Mouse (Mus musculus) neural tube, embryonic 10.5 days (tissue): ENCODE measurements around the gene Trpv3.

ENCODE experiments used
- DNase-seq: peaks from one replicate; pipeline ENCODE4 v3.0.0-alpha.2; 2017; ENCODE audit warnings: low spot score; ENCODE audit errors: extremely low spot score

Gene Trpv3

DNA sequence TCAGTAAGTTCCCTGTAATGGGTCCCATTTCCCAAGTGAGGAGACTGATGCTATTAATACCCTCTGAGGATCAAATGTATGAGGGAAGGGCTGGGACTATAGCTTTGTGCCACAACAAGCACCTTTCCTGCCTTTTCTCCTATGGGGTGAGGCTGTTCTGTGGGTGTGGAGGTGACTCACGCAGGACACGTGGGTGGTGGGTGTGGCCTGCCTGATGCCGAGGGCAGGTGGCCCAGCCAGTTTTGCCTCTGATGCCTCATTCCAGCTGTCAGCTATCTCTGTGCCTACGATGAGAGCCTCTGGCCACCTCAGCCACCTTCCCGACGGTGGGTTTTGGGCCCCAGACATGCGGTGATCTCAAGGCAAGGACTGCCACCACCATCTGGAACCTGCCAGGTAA, at the start of gene Trpv3:
Gene Trpv3 (plus strand): TSS at position 122 of the 400 bp plus-strand sequence.
- no peak for DNase-seq

DNA sequence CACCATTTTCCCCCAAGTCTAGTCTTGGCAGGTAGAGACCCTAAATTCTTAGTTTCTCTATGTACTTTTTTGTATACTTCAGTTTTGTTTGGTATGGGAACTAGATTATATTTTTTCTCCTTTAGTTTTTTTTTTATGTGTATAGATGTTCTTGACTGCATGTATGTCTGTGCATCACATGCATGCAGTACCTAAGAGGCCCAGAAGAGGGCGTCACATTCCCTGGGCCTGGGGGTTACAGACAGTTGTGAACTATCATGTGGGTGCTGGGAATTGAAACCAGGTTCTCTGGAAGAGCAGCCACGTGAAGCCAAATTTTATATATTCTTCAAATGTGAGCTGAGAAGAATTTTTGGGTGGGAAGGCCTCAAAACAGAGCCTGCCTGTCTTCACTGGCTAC, 47.5 kb upstream of the Trpv3 start:
- no peak for DNase-seq

DNA sequence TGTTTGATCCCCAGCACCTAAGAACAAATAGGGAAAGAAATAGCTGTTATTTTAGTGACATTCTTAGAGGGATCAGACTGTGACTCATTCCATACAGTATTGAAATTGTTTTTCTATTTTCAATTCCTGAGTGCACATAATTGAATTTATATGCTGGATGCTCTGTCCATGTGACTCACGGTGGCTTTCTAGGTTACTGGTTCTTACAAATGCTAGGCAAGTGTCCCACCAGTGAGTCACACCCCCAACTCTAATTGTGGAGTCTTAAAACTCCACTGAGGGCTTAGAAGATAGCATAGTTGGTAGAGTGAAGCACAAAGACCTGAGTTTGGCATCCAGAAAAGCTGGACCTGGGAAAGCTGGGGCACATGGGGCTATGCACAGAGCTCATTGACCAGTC, 46.5 kb upstream of the Trpv3 start:
- no peak for DNase-seq

DNA sequence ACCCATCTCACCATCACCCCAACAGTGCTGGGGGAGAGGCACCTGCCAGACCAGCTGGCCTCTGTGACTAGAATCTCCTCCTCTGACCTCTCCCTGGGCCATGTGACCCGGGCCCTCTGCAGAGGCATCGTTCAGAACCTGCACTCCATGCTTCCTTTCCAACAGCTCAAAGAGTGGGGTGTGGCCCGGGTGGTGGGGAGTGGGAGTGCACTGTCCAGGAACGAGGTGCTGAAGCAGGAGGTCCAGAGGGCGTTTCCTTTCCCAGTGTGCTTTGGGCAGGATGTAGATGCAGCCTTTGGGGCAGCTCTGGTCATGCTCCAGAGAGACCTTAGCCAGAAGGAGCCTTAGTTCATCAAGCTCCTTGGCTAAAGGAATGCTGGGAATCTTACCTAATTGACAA, 44.3 kb upstream of the Trpv3 start:
- DNase-seq = no peak

DNA sequence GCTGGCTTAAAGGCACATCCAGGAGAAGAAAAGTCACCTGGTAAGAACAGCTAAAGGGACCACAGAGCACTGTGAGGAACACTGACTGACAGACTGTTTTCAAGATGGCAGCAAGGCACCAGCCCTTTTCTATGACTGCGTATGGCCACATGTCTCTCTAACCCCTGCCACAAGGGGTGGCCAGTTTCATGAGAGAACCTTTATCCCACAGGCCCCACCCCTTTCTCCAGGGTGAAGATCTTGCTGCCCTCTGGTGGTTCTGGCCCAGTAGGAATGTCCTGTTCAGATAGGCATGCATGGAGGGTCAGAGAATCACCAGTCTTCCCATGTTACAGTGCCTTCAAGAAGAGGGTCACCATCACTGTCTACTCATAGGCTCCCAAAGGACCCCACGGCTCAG, 43.2 kb upstream of the Trpv3 start:
- no peak for DNase-seq

DNA sequence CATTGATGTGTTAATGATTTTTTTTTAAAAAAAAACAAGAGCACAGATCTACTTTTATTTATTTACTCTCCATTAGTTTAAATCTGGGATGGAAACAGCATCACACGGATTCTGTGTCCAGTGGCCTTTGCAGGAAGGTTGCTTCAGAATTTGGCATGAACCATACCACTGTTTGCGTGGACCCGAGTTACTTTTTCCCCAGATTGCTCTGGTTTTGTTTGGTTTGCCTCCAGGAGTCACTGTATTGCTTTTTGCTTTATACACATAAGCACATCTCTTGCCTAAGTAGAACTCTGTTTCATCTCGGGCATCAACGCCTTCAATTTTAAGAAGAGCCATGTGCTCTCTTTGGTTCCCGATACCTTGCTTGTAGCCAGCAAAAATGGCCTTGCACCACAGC, 41.3 kb upstream of the Trpv3 start:
- no peak for DNase-seq

DNA sequence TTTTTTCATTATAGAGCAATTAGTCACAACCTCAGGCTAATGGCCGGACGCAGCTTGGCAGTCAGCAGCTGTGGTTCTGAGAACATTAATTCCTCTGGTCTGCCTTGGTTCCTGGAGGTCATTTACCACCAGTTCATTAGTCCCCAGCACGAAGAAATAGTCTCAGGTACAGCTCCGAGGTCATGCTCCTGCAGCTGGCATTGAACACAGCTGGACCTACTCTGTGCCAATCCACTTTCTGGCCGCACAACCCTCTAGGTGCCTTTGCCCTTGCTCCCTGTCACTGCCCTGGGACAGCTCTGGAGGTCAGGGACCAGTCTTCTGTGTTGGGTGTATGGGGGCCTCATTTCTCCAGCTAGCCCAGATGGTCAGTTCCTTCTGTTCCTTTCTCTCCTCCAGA, 38.3 kb upstream of the Trpv3 start:
- DNase-seq = no peak

DNA sequence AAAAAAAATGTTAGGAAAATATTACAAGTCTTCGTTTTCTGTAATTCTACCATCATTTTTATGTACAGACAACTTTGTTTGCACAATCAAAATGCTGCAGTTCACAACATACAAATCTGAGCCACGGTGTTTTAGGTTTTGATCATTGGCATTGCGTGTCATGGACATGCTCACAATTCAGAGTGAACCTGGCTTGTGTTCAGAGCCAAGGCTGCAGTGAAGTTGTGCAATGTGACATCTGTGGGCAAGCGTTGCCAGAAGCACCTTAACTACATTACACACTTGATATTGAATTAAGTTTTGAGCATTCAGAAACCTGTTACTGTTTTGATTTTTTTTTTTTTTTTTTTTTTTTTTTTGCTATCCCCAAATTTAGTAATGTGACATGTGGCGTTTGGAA, 37.1 kb upstream of the Trpv3 start:
- DNase-seq = no peak

DNA sequence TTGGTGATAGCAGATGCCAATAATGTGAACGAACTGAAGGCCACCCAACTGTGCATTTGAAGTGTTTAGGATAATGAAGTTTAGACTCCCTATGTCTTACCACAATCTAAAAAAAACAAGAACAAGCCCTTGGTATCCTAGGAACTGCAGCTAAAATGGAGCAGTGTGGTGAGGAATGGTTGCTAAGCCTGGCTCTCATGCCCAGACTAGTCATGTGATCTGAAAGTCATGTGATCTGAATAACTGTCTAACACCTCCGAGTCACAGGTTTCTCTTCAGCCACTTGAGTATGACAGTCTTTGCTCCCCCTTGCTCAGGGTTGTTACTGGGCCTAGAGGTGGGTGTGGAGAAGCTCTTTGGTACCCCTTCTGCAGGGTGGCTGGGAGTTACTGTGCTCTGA, 34.7 kb upstream of the Trpv3 start:
- no peak for DNase-seq

DNA sequence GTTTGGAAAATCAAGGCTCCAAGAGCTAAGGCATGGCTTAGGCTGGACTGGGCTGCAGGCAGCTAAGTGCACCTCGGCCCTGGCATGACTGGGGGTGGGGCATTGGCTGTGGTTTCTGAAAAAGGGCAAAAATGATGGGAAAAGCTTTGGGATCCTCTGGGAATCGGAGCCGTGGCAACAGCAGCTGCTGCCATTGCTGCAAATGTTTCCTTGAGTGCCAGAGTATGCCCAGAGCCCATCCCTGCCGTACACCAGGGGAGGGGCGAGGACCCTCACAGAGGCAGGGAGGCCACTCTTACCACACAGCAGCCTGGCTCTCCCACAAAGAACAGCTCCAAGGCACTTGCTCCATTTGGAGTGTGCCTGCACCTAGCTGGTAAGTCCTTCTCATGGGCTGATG, 33.2 kb upstream of the Trpv3 start, which contains the start of gene Trpv1:
Gene Trpv1 (plus strand): TSS at position 301 of the 400 bp plus-strand sequence.
- DNase-seq = no peak

DNA sequence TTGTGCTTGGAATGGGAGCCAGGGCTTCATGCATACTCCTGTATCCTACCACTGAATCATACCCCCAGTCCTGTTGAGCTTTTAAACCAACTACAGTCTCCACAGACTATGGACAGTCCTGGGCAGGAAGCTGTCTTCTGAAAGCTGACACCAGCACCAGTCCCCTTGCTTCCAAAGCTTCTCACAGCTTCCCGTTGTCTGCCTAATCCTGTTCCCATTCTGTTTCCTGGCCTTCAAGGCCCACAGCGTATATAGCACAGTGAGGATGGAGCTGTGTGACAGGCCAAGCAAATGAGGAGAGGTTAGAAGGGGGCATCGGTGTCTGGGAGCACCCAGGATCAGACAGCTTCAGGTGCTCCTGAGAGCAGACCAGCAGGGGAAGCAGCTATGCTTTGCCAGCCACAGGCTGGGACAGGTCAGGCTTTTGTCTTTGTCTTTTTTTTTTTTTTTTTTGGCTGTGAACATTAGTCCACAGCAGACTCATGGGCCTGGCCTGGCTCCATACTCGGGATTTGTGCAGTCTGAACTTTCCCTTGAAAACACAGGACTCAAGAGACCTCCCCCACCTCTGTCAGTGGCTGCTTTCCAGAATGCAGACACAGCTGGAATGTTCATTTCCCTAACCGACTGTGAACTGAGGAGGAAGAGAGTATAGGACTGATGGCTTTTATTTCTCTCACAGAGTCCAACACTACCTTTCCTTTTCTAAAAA, 31.0 kb upstream of the Trpv3 start:
- no peak for DNase-seq

DNA sequence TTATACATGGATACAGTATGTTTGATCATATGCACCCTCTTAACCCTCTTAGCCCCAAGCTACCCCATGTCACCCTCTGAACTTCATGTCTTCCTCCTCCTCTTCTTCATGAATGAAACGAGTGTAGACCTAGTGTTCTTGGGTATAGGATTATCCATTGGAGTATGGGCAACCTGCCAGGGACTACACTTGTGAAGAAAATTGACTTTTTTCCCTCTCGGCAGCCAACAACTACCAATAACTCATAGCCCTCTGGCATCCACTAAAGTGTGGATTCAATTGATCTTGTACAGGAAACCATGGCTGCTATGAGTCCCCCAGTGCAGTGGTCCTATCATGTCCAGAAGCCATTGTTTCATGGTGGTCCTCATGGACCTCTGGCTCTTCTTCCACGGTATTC, 30.5 kb upstream of the Trpv3 start:
- DNase-seq = no peak

DNA sequence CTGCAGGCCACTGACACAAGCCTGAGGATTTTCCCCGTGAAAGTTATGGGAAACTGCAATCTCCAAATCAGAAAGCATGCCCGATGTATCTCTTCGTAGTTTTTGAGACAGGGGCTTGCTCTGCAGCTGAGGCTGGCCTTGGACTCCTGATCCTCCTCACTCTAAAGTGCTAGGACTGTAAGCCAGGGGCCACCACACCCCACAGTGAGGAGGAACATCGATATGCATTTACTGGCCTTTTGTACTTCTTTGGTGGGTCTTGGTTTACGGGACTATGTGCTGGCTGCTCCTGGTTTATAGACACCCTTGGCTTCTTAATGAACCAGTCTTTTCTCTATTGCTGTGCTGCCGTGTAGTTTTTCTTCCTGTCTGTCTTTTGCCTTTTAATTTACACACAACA, 25.0 kb upstream of the Trpv3 start:
- no peak for DNase-seq

DNA sequence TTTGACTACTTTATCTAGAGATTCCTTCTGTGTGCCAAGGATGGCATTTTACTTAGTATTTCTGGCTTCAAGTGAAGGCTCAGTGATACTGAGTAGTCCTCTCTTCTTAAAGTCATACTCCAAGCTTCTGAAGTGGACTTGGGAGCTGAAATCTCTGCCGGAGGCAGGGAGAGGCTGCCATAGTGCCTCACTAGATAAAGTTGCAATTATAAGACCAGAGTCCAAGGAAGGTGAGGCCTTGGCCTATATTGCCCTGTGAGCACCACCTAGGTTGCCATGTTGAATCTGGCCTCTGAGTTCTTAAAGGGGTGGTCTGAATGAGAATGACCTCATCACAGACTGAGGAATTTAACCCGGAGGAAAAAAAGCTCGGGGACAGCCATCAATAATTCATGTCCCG, 24.4 kb upstream of the Trpv3 start:
- no peak for DNase-seq

DNA sequence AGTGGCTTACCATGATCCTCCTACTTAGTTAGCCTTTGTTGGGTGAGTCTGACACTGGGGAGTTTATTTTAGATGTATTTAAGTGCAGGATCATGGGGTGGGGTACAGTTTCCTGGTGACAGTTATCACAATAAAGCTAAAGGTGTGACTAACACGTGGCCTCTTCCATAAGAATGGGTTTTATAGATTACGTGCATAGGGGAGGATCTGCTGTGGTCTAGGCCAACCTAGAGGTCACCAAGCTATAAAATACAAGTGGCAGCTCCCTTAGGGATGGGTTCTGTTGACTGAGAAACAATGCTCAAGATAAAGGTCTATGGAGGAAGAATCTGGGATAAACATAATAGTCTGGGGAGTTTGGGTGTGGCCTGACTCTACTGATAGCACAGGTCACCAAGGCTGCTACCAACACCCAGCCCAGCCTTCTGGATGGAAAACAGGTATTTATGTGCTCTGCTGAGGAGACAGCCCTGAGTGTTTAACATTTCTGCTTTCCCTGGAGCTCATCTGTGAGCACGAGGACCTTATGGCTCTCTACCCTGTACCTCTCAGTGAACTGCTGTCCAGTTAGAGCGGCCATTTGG, 9.7 kb upstream of the Trpv3 start:
- DNase-seq = no peak

DNA sequence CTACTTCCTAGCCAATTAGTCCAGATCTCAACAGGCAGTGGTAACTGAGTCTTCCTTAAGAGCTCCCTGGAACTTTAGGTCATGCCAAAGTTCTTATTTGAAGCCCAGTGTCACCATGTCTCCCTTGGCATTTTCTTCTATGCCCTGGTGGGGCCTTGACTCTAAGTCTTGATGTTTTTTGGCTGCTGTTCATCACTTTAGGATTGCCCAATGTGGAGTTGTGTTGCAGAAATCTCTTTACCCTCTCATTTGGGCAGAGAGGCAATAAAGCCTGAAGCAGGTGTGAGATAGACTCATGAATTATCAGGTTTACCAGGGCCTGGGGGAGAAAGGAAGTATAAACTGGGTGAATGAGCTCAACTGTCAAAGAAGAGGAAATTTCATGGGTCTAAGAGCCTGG, 8.5 kb upstream of the Trpv3 start:
- DNase-seq = no peak

DNA sequence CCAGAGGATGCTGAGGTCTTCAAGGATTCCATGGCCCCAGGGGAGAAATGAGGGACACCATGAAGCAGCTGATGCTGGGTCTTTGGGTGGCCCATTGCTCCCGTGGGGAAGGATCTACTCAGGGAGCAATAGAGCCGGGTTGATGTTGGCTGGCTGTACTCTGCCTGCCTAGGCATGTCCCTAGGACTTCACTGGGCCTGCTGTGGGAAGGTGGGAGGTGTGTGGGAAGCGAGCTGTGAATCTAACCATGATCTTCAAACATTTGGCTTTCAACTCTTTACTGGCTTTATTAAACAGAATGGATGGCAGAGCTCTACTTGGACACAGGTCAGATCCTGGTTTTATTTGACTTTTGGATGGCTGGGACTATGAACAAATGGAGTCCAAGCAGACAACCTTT, 6.7 kb upstream of the Trpv3 start:
- no peak for DNase-seq

DNA sequence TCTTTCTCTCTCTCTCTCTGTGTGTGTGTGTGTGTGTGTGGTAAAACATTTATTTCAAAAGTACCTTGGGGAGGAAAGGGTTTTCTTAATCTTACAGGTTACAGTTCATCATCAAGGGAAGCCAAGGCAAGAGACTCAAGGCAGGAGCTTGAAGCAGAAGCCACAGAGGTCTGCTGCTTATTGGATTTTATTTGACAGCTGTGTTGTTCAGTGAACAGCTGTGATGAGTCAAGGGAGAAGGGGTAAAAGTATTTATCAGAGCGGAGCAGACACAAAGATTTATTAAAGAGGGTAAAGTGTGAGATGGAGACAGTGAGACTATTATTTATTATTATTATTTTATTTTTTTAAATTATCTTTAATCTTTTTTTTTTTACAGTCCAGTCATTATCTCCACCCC, 5.8 kb upstream of the Trpv3 start:
- DNase-seq = no peak

DNA sequence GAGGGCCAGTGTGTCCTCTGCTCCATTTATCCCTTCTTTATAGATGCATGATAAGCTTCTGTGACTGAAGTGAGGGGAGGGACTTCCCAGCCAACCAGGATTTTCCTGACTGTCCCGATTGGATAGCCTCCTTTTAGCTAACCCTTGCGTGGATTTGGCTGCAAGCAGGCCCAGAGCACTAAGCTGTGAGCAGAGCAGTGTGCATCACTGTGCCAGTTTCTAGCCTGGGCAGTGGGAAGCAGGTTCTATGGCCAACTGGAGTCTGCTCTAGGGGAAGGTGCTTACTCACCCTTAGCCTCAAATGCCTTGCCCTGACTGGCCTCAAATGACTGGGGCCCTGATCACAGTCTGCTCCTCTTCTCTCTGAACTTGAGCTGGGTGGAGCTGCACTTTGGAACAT, 7.6 kb downstream of the Trpv3 start:
- DNase-seq = no peak

DNA sequence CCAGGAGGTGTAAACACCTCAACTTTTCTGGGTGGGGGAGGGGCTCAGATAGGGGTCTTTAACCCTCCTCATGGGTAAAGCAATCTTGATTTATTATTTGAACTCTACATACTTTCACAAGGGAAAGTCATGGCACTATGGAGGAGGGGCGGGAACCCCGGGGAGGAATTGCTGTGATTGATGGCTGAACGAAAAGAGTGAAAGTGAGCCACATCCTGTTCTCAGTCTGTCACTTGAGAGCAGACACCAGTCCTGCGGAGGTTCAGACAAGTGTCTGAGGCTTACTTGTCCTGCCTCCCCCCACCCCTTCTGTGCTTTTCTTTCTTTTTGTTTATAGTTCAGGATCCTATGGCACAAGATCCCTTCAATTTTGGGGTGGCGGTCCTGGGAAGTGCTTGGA, 13.5 kb downstream of the Trpv3 start:
- peak; percentile 17 for DNase-seq

DNA sequence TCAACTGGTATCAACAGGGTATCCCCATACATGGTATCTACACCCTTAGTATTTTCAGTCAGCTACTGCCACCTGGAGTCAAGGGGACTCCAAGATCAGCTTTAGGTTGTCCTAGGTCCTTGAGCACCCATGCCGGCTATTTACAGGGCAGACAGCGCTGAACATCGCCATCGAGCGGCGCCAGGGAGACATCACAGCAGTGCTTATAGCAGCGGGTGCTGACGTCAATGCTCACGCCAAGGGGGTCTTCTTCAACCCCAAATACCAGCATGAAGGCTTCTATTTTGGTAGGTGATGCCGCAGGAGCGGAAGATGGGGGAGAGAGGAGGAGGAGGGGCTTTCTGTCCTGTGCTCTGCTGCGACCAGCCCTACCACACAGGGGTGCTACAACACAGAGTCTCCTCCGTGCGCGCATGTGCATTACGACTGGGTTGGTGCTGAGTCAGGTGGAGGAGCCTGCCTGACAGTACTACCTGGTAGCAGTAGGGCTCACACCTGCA, 14.4 kb downstream of the Trpv3 start:
- peak; percentile 55 for DNase-seq

DNA sequence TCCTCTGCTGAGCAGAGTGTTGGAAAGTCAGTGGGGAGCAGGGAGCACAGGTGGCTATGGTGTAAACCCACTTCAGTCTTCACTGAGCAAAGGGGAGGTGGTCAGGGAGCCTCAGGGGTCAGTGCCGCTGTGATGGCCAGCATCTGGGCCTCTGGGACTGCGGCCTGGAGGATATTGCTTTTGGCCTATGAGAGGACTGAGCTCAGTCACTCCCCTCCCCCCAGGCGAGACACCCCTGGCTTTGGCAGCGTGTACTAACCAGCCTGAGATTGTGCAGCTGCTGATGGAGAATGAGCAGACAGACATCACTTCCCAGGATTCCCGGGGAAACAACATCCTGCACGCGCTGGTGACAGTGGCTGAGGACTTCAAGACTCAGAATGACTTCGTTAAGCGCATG, 16.2 kb downstream of the Trpv3 start:
- no peak for DNase-seq

DNA sequence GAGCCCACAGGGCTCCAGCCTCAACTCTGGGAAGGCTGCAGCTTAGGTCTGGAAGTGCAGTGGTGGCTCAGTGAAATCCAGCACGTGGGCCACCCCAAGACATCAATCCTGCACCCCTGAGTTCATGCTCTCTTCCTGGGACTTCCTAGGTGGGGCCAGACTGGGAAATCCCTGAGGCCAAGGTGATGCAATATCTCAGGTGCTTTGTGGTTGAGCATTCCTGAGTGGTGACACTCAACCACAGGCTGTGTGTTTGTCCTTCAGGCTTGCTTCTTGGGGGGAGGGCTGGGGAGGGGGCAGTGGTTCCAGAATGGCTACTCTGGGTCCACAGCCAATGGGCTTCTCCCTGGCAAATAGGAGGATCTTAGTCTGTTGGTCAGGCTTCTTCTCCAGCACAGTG, 16.7 kb downstream of the Trpv3 start:
- DNase-seq = no peak
